Mouse (Mus musculus) layer of hippocampus, adult 18-20 months (tissue): ENCODE results near the gene Prdx5. TPM values are rescaled to one million over a fixed set of nuclear protein-coding genes. Genes with fewer than 3 reads are reported as not detected.

ENCODE experiments used
- DNase-seq, 2 experiments: peaks; one replicate each; pipeline ENCODE4 v3.0.0; 2022; ENCODE audit warnings: low spot score in 2 of 2
- microRNA-seq, 2 experiments: library from miRNA; unstranded; fragments of <30 nt; microRNA quantifications; one replicate each; pipeline ENCODE4 v1.2.0; 2021
- total RNA-seq, 2 experiments: library from RNA; stranded (reverse); gene quantifications; 2 replicates each; pipeline ENCODE4 v1.2.3; 2021

The Prdx5 gene
- total RNA-seq, 2 experiments from 2014 or later: 383 to 385 TPM

DNA sequence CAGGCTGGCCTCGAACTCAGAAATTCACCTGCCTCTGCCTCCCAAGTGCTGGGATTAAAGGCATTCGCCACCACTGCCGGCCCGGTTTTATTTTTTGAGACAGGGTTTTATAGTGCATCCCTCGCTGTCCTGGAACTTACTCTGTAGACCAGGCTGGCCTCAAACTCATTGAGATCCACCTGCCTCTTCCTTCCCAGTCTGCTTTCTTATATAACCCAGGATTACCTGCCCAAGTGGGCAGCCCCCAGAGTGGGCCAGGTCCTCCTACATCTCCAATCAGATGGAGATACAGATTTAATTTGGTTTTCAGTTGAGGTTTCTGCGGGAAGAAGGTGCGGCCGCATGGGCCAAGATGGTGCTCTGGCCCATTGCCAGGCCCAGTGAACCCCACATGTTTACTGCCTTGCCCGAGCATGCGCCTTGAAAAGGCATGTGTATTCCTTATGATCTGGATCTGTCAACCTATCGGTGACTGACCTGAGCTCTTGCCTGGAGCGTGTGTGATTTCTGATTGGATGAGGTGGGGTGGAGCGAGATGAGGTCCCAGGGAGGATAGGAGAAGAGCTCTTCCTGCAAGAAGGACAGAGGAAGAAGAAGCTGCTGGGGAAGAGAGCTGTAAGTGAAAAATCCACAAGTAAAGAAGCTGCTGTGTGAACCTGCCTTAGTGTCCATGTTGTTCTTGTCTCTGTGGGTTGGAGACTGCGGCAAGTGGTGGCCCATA, 16.0 kb downstream of the Prdx5 start:
- no peak for DNase-seq

- DNase-seq: no peak
These were observed 17.4 kb downstream of the Prdx5 start for GRCm38 (mm10) chr19:6892512-6892911.

GRCm38 (mm10) chr19:6877965-6878364, 31.9 kb downstream of the Prdx5 start:
- DNase-seq: no peak

DNA sequence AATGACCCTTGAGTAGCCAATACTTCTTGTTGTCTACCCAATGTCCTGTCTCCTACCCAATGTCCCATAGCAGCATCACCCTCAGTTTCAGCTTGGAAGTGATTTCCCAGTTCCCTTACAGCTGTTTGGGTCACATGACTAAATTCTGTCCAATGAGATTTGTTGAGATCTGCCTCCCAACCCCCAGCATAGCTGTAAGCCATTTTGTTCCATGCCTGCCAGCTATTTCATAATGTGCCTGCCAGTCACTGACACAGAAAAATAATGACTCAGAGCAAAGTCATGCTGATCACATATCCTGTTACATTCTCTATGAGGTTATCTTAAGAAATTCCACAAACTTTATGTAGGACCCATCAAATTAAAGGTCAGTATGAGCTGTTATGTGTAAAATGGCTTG, 33.1 kb downstream of the Prdx5 start:
- no peak for DNase-seq

DNA sequence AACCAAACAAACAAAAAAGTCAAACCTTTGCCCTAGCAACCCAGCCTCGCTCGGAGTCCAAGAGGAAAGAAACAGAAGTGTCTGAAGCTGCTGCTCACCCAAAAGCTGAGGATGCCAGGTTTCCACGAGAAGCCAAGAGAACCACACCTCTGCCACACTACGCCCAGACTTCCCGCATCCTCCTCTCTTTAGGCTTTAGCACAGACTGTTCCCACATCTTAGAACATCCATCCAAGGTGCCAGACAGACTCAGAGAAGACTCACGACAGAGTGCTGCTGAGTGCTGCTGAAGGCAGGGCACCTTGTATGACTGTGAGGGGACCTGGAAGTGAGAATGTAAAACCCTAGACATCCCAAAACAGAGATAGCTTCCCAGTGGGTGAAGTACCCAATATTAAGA, 34.1 kb downstream of the Prdx5 start:
- no peak for DNase-seq

GRCm38 (mm10) chr19:6874257-6874656, 35.6 kb downstream of the Prdx5 start:
- DNase-seq: no peak

- DNase-seq: no peak
These were observed 37.2 kb downstream of the Prdx5 start for GRCm38 (mm10) chr19:6872701-6873100.

DNA sequence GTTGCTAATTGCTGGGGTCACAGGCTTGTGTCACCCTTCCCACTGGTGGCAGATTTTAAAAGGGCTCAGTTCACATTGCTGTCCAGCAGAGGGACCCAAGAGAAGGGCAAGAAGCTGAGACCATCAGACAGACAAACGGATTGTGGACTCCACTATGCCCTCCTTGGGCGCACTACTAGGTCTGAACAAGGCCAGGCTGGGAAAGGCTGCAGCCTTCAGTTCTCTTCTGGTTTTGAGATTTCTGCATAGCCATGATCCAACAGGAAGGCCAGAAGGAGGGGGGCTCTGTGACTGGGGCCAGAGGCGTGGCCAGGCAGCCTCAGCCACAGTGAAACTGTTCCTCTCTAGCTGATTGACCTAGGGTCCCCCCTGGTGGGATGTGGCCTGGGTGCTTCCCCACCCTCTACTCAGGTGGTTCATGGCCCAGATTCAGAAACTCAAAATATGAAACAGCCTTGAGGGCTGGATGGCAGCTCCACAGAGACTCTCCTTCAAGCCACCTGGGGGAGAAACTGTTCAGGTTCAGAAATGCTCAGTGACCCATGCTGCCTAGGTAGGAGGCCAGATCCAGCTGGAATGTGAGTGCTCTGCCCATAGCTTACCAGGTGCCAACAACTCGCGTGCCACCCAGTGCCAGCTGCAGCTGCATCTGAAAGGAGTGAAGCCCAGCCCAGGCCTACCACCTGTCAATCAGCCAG, 38.2 kb downstream of the Prdx5 start:
- no peak for DNase-seq

- no peak for DNase-seq
These were observed 40.6 kb downstream of the Prdx5 start for GRCm38 (mm10) chr19:6869355-6869754.

DNA sequence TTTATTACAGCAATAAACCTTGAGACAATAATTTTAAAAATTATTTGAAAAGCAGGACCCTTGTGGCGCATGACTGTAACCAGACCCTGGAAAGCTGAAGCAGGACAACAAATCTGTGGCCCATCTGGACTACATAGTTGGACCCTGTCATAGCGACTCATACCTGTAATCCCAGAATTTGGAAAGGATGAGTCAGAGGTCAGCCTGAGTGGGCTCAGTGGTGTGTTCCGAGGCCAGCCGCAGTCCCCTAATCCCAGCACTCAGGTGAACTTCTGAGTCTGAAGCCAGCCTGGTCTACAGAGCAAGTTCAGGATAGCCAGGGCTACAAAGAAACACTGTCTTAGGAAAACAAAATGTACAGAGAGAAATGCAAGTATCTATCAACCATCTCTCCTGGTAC, 48.5 kb downstream of the Prdx5 start:
- no peak for DNase-seq

DNA sequence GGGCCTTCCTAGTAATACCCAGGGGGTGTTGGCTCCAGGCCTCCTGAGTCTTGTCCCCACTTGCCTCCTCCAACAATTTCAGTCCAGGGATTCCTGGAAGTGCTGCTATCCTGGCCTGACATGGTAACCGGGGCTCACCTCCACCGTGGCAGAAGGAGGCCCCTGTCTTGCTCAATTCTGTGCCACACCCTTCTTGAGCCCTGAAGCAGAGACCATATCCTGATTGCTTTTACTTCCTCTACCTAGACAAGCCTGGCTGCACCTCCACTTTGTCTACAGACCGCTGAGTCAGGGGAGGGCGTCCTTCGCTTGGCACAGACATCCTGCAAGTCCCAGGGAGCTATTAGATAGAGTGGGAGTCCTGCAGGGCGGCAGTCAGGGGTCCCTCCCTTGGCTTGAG, 49.2 kb downstream of the Prdx5 start:
- DNase-seq: no peak

GRCm38 (mm10) chr19:6859971-6860370, 49.9 kb downstream of the Prdx5 start:
- DNase-seq: no peak

- no peak for DNase-seq
These were observed 50.8 kb downstream of the Prdx5 start for GRCm38 (mm10) chr19:6859032-6859651.

GRCm38 (mm10) chr19:6858031-6858430, 51.9 kb downstream of the Prdx5 start, which contains the start of gene Ccdc88b:
Ccdc88b (minus strand) TSS chr19:6858211.
- DNase-seq: no peak

GRCm38 (mm10) chr19:6857391-6858005, 52.4 kb downstream of the Prdx5 start:
- DNase-seq: no peak

DNA sequence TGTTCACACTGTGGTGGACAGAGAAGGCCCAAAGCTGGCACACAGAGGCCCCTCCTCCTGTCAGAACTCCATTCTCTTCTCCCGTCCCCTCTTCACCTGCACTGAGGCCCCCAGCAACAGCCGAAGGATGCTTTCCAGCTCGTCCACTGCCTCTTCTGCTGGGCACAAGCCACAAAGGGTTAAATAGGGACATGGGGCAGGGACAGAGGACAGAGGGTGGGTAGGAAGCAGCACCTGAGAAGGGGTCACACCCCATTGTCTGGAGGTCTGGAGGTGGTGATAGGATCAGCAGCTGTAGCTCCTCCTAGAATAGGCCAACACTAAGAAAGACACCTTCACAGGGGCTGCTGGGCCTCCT, 52.9 kb downstream of the Prdx5 start:
- no peak for DNase-seq

Small RNA genes within 50 kb of the gene (microRNA-seq; reads per million reads assigned to microRNA genes)
- 6.0 to 6.2 reads per million in 2 experiments for gene Mir6990

Other genes starting within 250 kb of the Prdx5 start
- 10 to 100 TPM; 36.2 to 43.7 TPM for gene Rps6ka4, start 69.5 kb downstream of the Prdx5 start, total RNA-seq
- 10 to 100 TPM; 13.8 to 16.1 TPM for gene Ccdc88b, start 51.9 kb downstream of the Prdx5 start, total RNA-seq
- gene Trmt112, start 408 bp downstream of the Prdx5 start, total RNA-seq: 10 to 100 TPM; 43.1 to 53.9 TPM
- gene Esrra, start 11.7 kb upstream of the Prdx5 start, total RNA-seq: 10 to 100 TPM; 59.5 to 59.6 TPM
- 10 to 100 TPM in 1 of 2 experiments, 1 to 10 TPM in 1; 8.2 to 12.6 TPM for gene Catsperz, start 15.3 kb upstream of the Prdx5 start, total RNA-seq
- gene Kcnk4, start 24.4 kb upstream of the Prdx5 start, total RNA-seq: 10 to 100 TPM; 15.4 to 17.0 TPM
- 10 to 100 TPM; 37.8 to 44.4 TPM for gene Bad, start 31.8 kb upstream of the Prdx5 start, total RNA-seq
- gene Gpr137, start 32.4 kb upstream of the Prdx5 start, total RNA-seq: 100 to 1,000 TPM; 105 to 108 TPM
- 10 to 100 TPM; 60.8 to 61.9 TPM for gene Ppp1r14b, start 64.9 kb upstream of the Prdx5 start, total RNA-seq
- 10 to 100 TPM; 13.3 to 14.4 TPM for gene Plcb3, start 66.4 kb upstream of the Prdx5 start, total RNA-seq
- gene Fkbp2, start 70.4 kb upstream of the Prdx5 start, total RNA-seq: 10 to 100 TPM; 94.2 to 94.6 TPM
- 10 to 100 TPM; 95.2 to 95.4 TPM for gene Vegfb, start 77.5 kb upstream of the Prdx5 start, total RNA-seq
- 10 to 100 TPM; 24.7 to 27.9 TPM for gene Dnajc4, start 82.5 kb upstream of the Prdx5 start, total RNA-seq
- gene Nudt22, start 86.0 kb upstream of the Prdx5 start, total RNA-seq: 10 to 100 TPM; 12.7 to 14.0 TPM
- gene Trpt1, start 86.0 kb upstream of the Prdx5 start, total RNA-seq: 10 to 100 TPM; 17.2 to 17.8 TPM
- 1 to 10 TPM; 4.2 to 5.1 TPM for gene Fermt3, start 109.4 kb upstream of the Prdx5 start, total RNA-seq
- gene Stip1, start 129.9 kb upstream of the Prdx5 start, total RNA-seq: 100 to 1,000 TPM; 218 to 230 TPM
- gene Macrod1, start 146.7 kb upstream of the Prdx5 start, total RNA-seq: 10 to 100 TPM; 22.9 to 23.7 TPM
- 10 to 100 TPM; 21.6 to 22.0 TPM for gene Flrt1, start 195.6 kb upstream of the Prdx5 start, total RNA-seq